Mouse (Mus musculus) mouse trophoblast stem cell (cell line): ENCODE data around the gene Ring1.
"Not testable (repeated sequence)": the region's sequence is repeated elsewhere in the genome, so short reads cannot be mapped to it uniquely, and the experiment has no call there.

Experiments used
- in situ Hi-C, 2 experiments: fragments of 300-500 bp; cut with MseI, MboI; formaldehyde crosslinking; loops; 2 replicates in 1 of 2; 3 replicates in 1 of 2; pipeline ENCODE4 v1.15.1; 2025

Gene Ring1

DNA sequence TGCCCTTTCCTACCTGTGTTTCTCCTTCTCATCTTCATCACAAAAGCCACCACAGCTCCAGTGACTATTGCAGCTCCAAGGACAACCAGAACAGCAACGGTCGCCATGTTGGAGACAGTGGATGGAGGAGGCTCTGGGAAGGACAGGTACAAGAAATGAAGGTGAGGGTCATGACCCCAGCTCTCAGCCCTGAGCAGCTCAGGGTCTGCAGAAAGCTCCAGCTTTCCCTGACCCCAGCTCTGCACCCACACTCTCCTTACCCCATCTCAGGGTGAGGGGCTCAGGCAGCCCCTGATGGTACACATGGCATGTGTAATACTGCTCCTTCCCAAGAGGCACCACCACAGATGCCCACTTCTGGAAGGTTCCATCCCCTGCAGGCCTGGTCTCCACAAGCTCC is 27.5 kb downstream of the Ring1 start:
- in situ Hi-C loops, result loop anchor here (5.0 kb wide), 1 partner anchor 1270 kb away; no protein-coding TSS in a partner anchor

GRCm38 (mm10) chr17:33995651-33996050 is 28.8 kb downstream of the Ring1 start:
- in situ Hi-C loops, result loop anchor here (5.0 kb wide), 1 partner anchor 1272 kb away; no protein-coding TSS in a partner anchor

DNA sequence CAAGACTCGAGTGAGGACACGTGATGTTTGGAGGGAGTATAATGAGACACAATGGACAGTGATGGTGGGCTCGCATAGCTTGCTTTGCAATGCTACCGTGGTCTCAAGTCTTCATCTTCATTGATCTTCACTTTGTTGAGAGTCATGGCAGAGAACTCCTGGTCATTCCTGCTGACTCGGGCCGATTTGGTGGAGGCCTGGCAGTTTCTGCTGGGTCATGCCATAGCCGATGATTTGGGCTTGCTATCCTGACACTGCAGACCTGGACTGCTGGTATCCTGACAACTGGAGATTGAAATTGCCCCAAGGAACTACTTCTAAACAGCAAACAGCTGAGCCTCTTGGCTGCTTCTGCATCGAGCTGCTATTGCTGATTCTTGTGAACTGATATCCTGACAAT is 29.5 kb downstream of the Ring1 start:
- in situ Hi-C loops, result loop anchor here (5.0 kb wide), 1 partner anchor 1272 kb away; no protein-coding TSS in a partner anchor

GRCm38 (mm10) chr17:33991788-33992664 is 32.5 kb downstream of the Ring1 start:
- in situ Hi-C loops, result no loop called here

DNA sequence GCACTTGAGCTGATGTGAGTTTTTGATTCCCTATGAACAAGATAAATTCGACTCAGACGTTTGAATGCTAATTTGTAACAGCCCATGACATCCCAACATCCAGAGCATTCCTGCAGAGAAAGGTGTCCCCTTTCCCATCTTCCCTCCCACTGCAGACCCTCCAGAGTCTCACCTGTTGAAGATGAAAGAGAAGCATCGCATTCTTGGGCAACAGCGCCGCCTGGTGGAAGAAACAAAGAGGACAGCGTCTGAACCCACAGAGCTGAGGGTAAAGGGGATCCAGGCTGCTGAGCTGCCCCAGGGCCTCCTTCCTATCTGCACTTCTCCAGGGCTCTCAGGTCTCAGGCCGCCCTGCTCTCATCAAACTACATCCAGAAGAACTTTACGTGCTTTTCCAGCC is 42.3 kb downstream of the Ring1 start:
- in situ Hi-C loops, result not testable (repeated sequence)

GRCm38 (mm10) chr17:33981192-33981909 is 43.1 kb downstream of the Ring1 start:
- in situ Hi-C loops, result not testable (repeated sequence)

DNA sequence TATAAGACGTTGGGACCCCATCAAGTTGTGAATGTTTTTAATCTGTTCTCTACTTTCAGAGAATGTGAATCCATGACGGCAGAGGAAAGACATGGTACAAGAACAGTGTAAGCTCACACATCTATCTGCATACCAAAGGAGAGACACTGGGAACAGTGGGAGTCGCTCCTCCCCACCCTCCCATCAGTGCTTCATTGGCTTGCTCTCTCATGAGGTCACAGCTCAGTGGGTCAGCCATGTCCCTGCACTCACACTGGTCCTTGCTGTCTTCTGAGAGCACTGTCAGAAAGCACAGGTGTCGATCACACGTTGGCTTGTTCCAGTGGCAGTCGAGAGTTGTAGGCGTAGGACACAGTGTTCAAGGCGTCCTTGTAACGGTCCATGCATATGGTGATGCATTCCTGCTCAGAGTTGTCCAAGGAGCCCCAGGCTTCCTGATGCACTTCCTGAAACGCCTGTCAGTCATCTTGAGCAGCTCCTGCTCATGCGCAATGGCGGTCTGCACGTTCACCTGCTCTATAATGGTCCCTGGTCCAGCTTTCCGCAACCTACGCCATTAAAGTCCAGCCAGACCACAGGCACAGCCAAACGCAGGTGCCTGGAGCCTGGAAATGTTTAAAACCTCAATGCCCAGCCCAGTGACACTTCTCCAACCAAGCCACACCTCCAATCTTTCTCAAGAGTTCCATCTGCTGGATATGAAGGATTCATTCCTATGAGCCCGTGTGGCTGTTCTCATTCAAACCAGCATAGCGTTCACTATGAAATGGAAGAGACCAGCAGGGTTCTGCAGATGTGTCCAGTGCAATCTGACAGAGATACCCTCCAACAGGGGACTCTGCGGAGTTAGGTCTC is 44.1 kb downstream of the Ring1 start:
- in situ Hi-C loops, result no loop called here

GRCm38 (mm10) chr17:33979512-33980050 is 44.9 kb downstream of the Ring1 start:
- in situ Hi-C loops, result no loop called here

DNA sequence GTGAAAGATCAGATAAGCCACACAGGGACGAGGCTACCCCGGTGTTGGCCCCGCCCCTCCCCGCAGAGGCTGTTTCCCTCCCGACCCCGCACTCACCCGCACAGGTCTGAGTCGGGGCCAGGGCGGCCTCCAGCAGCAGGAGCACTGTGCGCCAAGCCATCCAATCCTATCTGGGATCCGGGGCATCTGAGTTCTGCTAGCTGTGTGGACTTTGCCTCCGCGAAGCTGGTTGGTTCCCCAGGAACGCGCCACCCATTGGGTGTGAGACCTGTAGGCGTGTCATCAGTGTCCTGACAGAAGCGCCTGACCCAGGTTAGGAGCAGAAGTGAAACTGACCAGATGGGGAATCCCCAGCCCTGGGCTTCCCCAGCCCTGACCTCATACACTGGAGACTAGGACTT is 45.8 kb downstream of the Ring1 start:
- in situ Hi-C loops, result no loop called here

- in situ Hi-C loops, result no loop called here
Observed at GRCm38 (mm10) chr17:33977861-33978557, 46.5 kb downstream of the Ring1 start.

- in situ Hi-C loops, result loop anchor here (5.0 to 25.0 kb wide), 2 partner anchors 1299 to 1664 kb away; partner anchors contain the start of genes Gm9573 (in 1 of the 2) and Mucl3 (in 1 of the 2)
Observed at GRCm38 (mm10) chr17:33973572-33973971, 50.9 kb downstream of the Ring1 start.

- in situ Hi-C loops, result loop anchor here (5.0 to 25.0 kb wide), 2 partner anchors 1300 to 1665 kb away; partner anchors contain the start of genes Gm9573 (in 1 of the 2) and Mucl3 (in 1 of the 2)
Observed at GRCm38 (mm10) chr17:33972691-33973090, 51.8 kb downstream of the Ring1 start.
